17 mouse cellular contexts compared by ENCODE assay signal in genomic region chr3:121509141-121509540, GRCm38 (mm10). TPM values are rescaled to one million over a fixed set of nuclear protein-coding genes. Genes with fewer than 3 reads are reported as not detected.
DNase-seq lines count a peak whose midpoint lies in the region; ATAC-seq and TF ChIP-seq lines count a peak whose summit lies in the region.
"Had no signal": no experiment of that assay in that cellular context is flagged by ENCODE, and none has a peak within 500 bp of the region (broad histone marks: within the 10 kb centered on the region; RNA-seq: fewer than 3 reads in every experiment).

No protein-coding gene starts in this region.

- no peak for TF ChIP-seq EP300 in CH12.LX (IDR thresholded peaks at IDR 0.05; ENCODE audit: low read length)

- dilution Hi-C loops in CH12.LX (cut with MboI; ENCODE audit: extremely low pct_ligation_motif_present, extremely low pct_unique_long_range_greater_than_20kb, low sequenced_read_pairs), result no loop called here

- H3K9me3 ChIP-seq in CH12.LX (replicated peaks; ENCODE audit: low read length), result no peaks in the 10 kb centered on the region
- H3K9me3 ChIP-seq in heart, embryonic 13.5 days, result no peaks in the 10 kb centered on the region
- no peaks in the 10 kb centered on the region for H3K9me3 ChIP-seq in forebrain, embryonic 12.5 days
- H3K9me3 ChIP-seq in hindbrain, embryonic 12.5 days (replicated peaks), result no peaks in the 10 kb centered on the region
- H3K9me3 ChIP-seq: forebrain, embryonic 15.5 days; limb, embryonic 13.5 days had no signal

- WGBS in heart, embryonic 13.5 days, result 19% methylated on average over 5 of the region's 5 CpGs
- WGBS in forebrain, embryonic 12.5 days, result 78% methylated on average over 5 of the region's 5 CpGs
- 64% methylated on average over 5 of the region's 5 CpGs for WGBS in hindbrain, embryonic 12.5 days

- in situ Hi-C loops in CH12.LX (cut with MboI; ENCODE audit: low pct_ligation_motif_present, low pct_unique_long_range_greater_than_20kb, low sequenced_read_pairs), result no loop called here

- no peak for ATAC-seq in heart, embryonic 13.5 days (ENCODE audit: extremely low read depth, insufficient number of reproducible peaks, low FRiP score, low TSS enrichment)
- ATAC-seq in megakaryocyte, adult 5-6 weeks (ENCODE audit: poor library complexity, severe bottlenecking), result peak; percentile 65
- ATAC-seq in forebrain, embryonic 12.5 days (ENCODE audit: low FRiP score), result no peak
- no peak for ATAC-seq in hindbrain, embryonic 12.5 days (ENCODE audit: low FRiP score)
- ATAC-seq: forebrain, embryonic 15.5 days; intestine, embryonic 16.5 days; liver, postnatal 0 days had no signal

- no peak for DNase-seq in CH12.LX (ENCODE audit: extremely low read depth)
- DNase-seq in brain, adult 2 months (ENCODE audit: low read depth, low spot score), result peak; percentile 28
- DNase-seq in yolk sac, embryonic 10.5 days (ENCODE audit: low spot score), result no peak
- DNase-seq: cerebellum, adult 9-10 months; gastrocnemius, postnatal 14 days; kidney, postnatal 10 days; liver, postnatal 0 days; right cerebral cortex, postnatal 4 days; thymus, adult 18-20 months had no signal

- no peak overlapping the region for H3K4me3 ChIP-seq in CH12.LX (replicated peaks in 1 of 3; ENCODE audit: low read depth in 2 of 3, low read length in 2 of 3, poor library complexity in 1 of 3)
- no peak overlapping the region for H3K4me3 ChIP-seq in heart, embryonic 13.5 days
- no peak overlapping the region for H3K4me3 ChIP-seq in forebrain, embryonic 12.5 days (replicated peaks)
- no peak overlapping the region for H3K4me3 ChIP-seq in hindbrain, embryonic 12.5 days
- H3K4me3 ChIP-seq: forebrain, embryonic 15.5 days; limb, embryonic 13.5 days had no signal

- no peaks in the 10 kb centered on the region for H3K4me1 ChIP-seq in CH12.LX (ENCODE audit: control insufficient read depth in 1 of 2, insufficient read depth in 2 of 2)
- H3K4me1 ChIP-seq in heart, embryonic 13.5 days, result peaks cover 18% of the 10 kb centered on the region
- peaks cover 8% of the 10 kb centered on the region; the same call in 1 of the 2 replicates for H3K4me1 ChIP-seq in forebrain, embryonic 12.5 days
- peaks cover 7% of the 10 kb centered on the region for H3K4me1 ChIP-seq in hindbrain, embryonic 12.5 days
- H3K4me1 ChIP-seq: forebrain, embryonic 15.5 days; limb, embryonic 13.5 days had no signal

- no peak for TF ChIP-seq CTCF in CH12.LX (conservative IDR thresholded peaks at IDR 0.05 in 1 of 2, IDR thresholded peaks at IDR 0.05 in 1 of 2; ENCODE audit: low read depth in 2 of 2, low read length in 2 of 2)

- H3K4me2 ChIP-seq in CH12.LX (ENCODE audit: insufficient read depth, low read depth, poor library complexity, severe bottlenecking), result no peak overlapping the region
- H3K4me2 ChIP-seq in heart, embryonic 13.5 days, result peak overlapping the region; percentile 34; the same call in 1 of the 2 replicates
- H3K4me2 ChIP-seq in forebrain, embryonic 12.5 days, result no peak overlapping the region
- no peak overlapping the region for H3K4me2 ChIP-seq in hindbrain, embryonic 12.5 days (replicated peaks)
- H3K4me2 ChIP-seq: forebrain, embryonic 15.5 days; hindbrain, embryonic 14.5 days; limb, embryonic 13.5 days had no signal

- no peak for TF ChIP-seq POLR2A in CH12.LX (IDR thresholded peaks at IDR 0.05; ENCODE audit: low read depth, low read length)

- no peak overlapping the region for H3K9ac ChIP-seq in CH12.LX (ENCODE audit: insufficient read depth, low read depth)
- H3K9ac ChIP-seq in heart, embryonic 13.5 days, result peak overlapping the region; percentile 40; the same call in 1 of the 2 replicates
- no peak overlapping the region for H3K9ac ChIP-seq in forebrain, embryonic 12.5 days
- H3K9ac ChIP-seq in hindbrain, embryonic 12.5 days, result no peak overlapping the region
- H3K9ac ChIP-seq: forebrain, embryonic 15.5 days; hindbrain, embryonic 14.5 days; limb, embryonic 13.5 days; liver, postnatal 0 days had no signal

- no peaks in the 10 kb centered on the region for H3K36me3 ChIP-seq in CH12.LX (replicated peaks in 1 of 2; ENCODE audit: control insufficient read depth in 1 of 2, insufficient read depth in 1 of 2, low read length in 1 of 2)
- no peaks in the 10 kb centered on the region for H3K36me3 ChIP-seq in heart, embryonic 13.5 days
- H3K36me3 ChIP-seq in forebrain, embryonic 12.5 days (replicated peaks), result no peaks in the 10 kb centered on the region
- no peaks in the 10 kb centered on the region for H3K36me3 ChIP-seq in hindbrain, embryonic 12.5 days
- H3K36me3 ChIP-seq: forebrain, embryonic 15.5 days; limb, embryonic 13.5 days had no signal

- H3K79me2 ChIP-seq in CH12.LX (replicated peaks; ENCODE audit: control insufficient read depth, extremely low read depth, insufficient read depth, poor library complexity, severe bottlenecking), result no peaks in the 10 kb centered on the region

- no peak overlapping the region for H3K27ac ChIP-seq in CH12.LX (ENCODE audit: insufficient read depth, low read depth)
- H3K27ac ChIP-seq in heart, embryonic 13.5 days (replicated peaks), result peak overlapping the region; percentile 75
- no peak overlapping the region for H3K27ac ChIP-seq in forebrain, embryonic 12.5 days
- H3K27ac ChIP-seq in hindbrain, embryonic 12.5 days, result no peak overlapping the region
- H3K27ac ChIP-seq: forebrain, embryonic 15.5 days; hindbrain, embryonic 14.5 days; limb, embryonic 13.5 days had no signal

- no peaks in the 10 kb centered on the region for H3K27me3 ChIP-seq in CH12.LX (replicated peaks)
- no peaks in the 10 kb centered on the region for H3K27me3 ChIP-seq in heart, embryonic 13.5 days (replicated peaks)
- no peaks in the 10 kb centered on the region for H3K27me3 ChIP-seq in forebrain, embryonic 12.5 days
- no peaks in the 10 kb centered on the region for H3K27me3 ChIP-seq in hindbrain, embryonic 12.5 days
- H3K27me3 ChIP-seq: forebrain, embryonic 15.5 days; limb, embryonic 13.5 days had no signal

- TF ChIP-seq RAD21 in CH12.LX (IDR thresholded peaks at IDR 0.05; ENCODE audit: low read depth, low read length), result no peak

TF ChIP-seq in CH12.LX, 34 proteins besides CTCF, POLR2A, EP300 and RAD21:
- TF ChIP-seq IRF4 (IDR thresholded peaks at IDR 0.05; ENCODE audit: low read depth, low read length) (no peak), TBP (conservative IDR thresholded peaks at IDR 0.05; ENCODE audit: low read depth, low read length) (no peak), E2F4 (IDR thresholded peaks at IDR 0.05; ENCODE audit: insufficient replicate concordance, low read depth, low read length) (no peak), BHLHE40 (IDR thresholded peaks at IDR 0.05; ENCODE audit: low read depth, low read length) (0 out of 2 replicates have a peak, but pooled peaks have one; percentile 24), MAX (IDR thresholded peaks at IDR 0.05; ENCODE audit: low read length) (no peak), ELF1 (IDR thresholded peaks at IDR 0.05; ENCODE audit: low read depth, low read length) (no peak), USF1 (IDR thresholded peaks at IDR 0.05; ENCODE audit: low read depth, low read length) (peak; percentile 16), PAX5 (IDR thresholded peaks at IDR 0.05; ENCODE audit: low read length) (no peak), MYC (IDR thresholded peaks at IDR 0.05; ENCODE audit: low read depth, low read length) (no peak), JUN (IDR thresholded peaks at IDR 0.05; ENCODE audit: insufficient read depth, low read depth, low read length) (no peak)

RNA-seq across cellular contexts. Expression of gene Slc44a3, which starts 23.1 kb away (rescaled TPM):
- total RNA-seq in CH12.LX (2012; rRNA removed) (not detected in 2 replicates), CH12.LX (2014; rRNA removed) (not detected in 2 replicates)
- polyA plus RNA-seq in CH12.LX (2012; ENCODE audit: insufficient read length, low read depth), result not detected in 2 replicates
- polyA plus RNA-seq in heart, embryonic 13.5 days (2015; fragmentation: Nextera tagmentation; extraction: Ambion mirVana), result 1.0 and 1.1 TPM in 2 replicates
- not detected in 2 replicates for total RNA-seq in megakaryocyte, adult 5-6 weeks (2015)
- not detected in 2 replicates for total RNA-seq in megakaryocyte, adult 5-6 weeks (2017)
- 0.53 and 0.97 TPM in 2 replicates for polyA plus RNA-seq in forebrain, embryonic 12.5 days (2016; fragmentation: Nextera tagmentation; extraction: Ambion mirVana)
- 0.97 and 1.5 TPM in 2 replicates for polyA plus RNA-seq in hindbrain, embryonic 12.5 days (2016; fragmentation: Nextera tagmentation; extraction: Ambion mirVana)
